Mouse (Mus musculus) kidney, embryonic 16.5 days (tissue): ENCODE measurements around the gene AC124108.1. TPM values are rescaled to one million over a fixed set of nuclear protein-coding genes. Genes with fewer than 3 reads are reported as not detected.
"Not testable (repeated sequence)": the region's sequence is repeated elsewhere in the genome, so short reads cannot be mapped to it uniquely, and the experiment has no call there.

ENCODE experiments used
- ATAC-seq: fragments of 200-750 bp; cut with Nextera tagmentation; 2 replicates; pipeline ENCODE4 v1.8.0; 2017; ENCODE audit warnings: moderate TSS enrichment; ENCODE audit not compliant: low FRiP score, low TSS enrichment
- H3K27ac ChIP-seq: fragments of 300-500 bp; sonication (generic); 2 replicates; pipeline ENCODE4 v1.5.1; 2014; ENCODE audit warnings: low read length
- H3K27me3 ChIP-seq: fragments of 300-500 bp; sonication (generic); 2 replicates; pipeline ENCODE4 v1.6.1; 2014; ENCODE audit warnings: low read length, control low read depth, mixed read lengths; ENCODE audit not compliant: insufficient read depth
- H3K36me3 ChIP-seq: fragments of 300-500 bp; sonication (generic); 2 replicates; pipeline ENCODE4 v1.6.1; 2014; ENCODE audit warnings: low read length, control low read depth, mixed read lengths; ENCODE audit not compliant: insufficient read depth
- H3K4me1 ChIP-seq: fragments of 300-500 bp; sonication (generic); 2 replicates; pipeline ENCODE4 v1.6.1; 2014; ENCODE audit warnings: low read length, control low read depth, mixed read lengths; ENCODE audit not compliant: insufficient read depth
- H3K4me2 ChIP-seq: fragments of 300-500 bp; sonication (generic); replicated peaks from 2 replicates; pipeline ENCODE4 v1.6.1; 2014; ENCODE audit warnings: low read depth, low read length
- H3K4me3 ChIP-seq: fragments of 300-500 bp; sonication (generic); 2 replicates; pipeline ENCODE4 v1.5.1; 2014; ENCODE audit warnings: mild to moderate bottlenecking, low read length
- H3K9ac ChIP-seq: fragments of 300-500 bp; sonication (generic); replicated peaks from 2 replicates; pipeline ENCODE4 v1.6.1; 2014; ENCODE audit warnings: low read length
- H3K9me3 ChIP-seq: fragments of 300-500 bp; sonication (generic); 2 replicates; pipeline ENCODE4 v1.6.1; 2016; ENCODE audit warnings: low read length, control low read depth
- WGBS: fragments of 180-500 bp; shearing (Covaris S2); extraction: QIAGEN DNeasy Blood & Tissue Kit; methylation state at CpG from one replicate; pipeline ENCODE4 v1.1.7; 2014; 5-methylcytosine and 5-hydroxymethylcytosine counted together
- polyA plus RNA-seq: library from polyadenylated mRNA; unstranded; fragments of >200 nt; fragmentation: Nextera tagmentation; extraction: Ambion mirVana; gene quantifications from 2 replicates; pipeline ENCODE4 v1.2.1, GENCODE M21; 2015

Gene AC124108.1
- polyA plus RNA-seq, 1 experiment from 2014 or later = 0.10 TPM

- ATAC-seq = no peak
- no peak overlapping the region for H3K4me2 ChIP-seq
- H3K27me3 ChIP-seq = peaks cover 25% of the 10 kb centered on the region
- no peak overlapping the region for H3K9ac ChIP-seq
- no peaks in the 10 kb centered on the region for H3K9me3 ChIP-seq
- 0 out of 2 replicates have a peak, but pooled peaks cover 9% of the 10 kb centered on the region for H3K4me1 ChIP-seq
- no peak overlapping the region for H3K27ac ChIP-seq
- no peaks in the 10 kb centered on the region for H3K36me3 ChIP-seq
- 60% methylated on average over 7 of the region's 7 CpGs for WGBS
- no peak overlapping the region for H3K4me3 ChIP-seq
Measured at GRCm38 (mm10) chr1:132161211-132161880, 29.9 kb upstream of the AC124108.1 start.

GRCm38 (mm10) chr1:132162618-132163017, 28.6 kb upstream of the AC124108.1 start:
- not testable (repeated sequence) for ATAC-seq, H3K4me3 ChIP-seq, H3K4me1 ChIP-seq, H3K9ac ChIP-seq, H3K27ac ChIP-seq, H3K4me2 ChIP-seq, H3K9me3 ChIP-seq, H3K36me3 ChIP-seq
- 57% methylated on average over 9 of the region's 9 CpGs for WGBS
- H3K27me3 ChIP-seq = peaks cover 25% of the 10 kb centered on the region

- peaks cover 9% of the 10 kb centered on the region; the same call in 1 of the 2 replicates for H3K27me3 ChIP-seq
- ATAC-seq = no peak
- WGBS = 13% methylated on average over 13 of the region's 13 CpGs
Measured at GRCm38 (mm10) chr1:132164780-132165518, 26.3 kb upstream of the AC124108.1 start.

GRCm38 (mm10) chr1:132165859-132166258, 25.4 kb upstream of the AC124108.1 start:
- Histone ChIP-seq H3K4me2 (no peak overlapping the region), H3K9me3 (no peaks in the 10 kb centered on the region), H3K27ac (no peak overlapping the region), H3K4me3 (no peak overlapping the region), H3K9ac (no peak overlapping the region), H3K36me3 (no peaks in the 10 kb centered on the region), H3K4me1 (peaks cover 10% of the 10 kb centered on the region; the same call in 1 of the 2 replicates), H3K27me3 (peaks cover 5% of the 10 kb centered on the region; the same call in 1 of the 2 replicates)
- no peak for ATAC-seq
- 69% methylated on average over 3 of the region's 3 CpGs for WGBS

More at GRCm38 (mm10) chr1:132164780-132165518, 26.3 kb upstream of the AC124108.1 start:
- Histone ChIP-seq H3K36me3 (no peaks in the 10 kb centered on the region), H3K27ac (no peak overlapping the region), H3K9me3 (no peaks in the 10 kb centered on the region), H3K9ac (no peak overlapping the region), H3K4me2 (no peak overlapping the region), H3K4me1 (peaks cover 6% of the 10 kb centered on the region; the same call in 1 of the 2 replicates), H3K4me3 (no peak overlapping the region)

GRCm38 (mm10) chr1:132168115-132168767, 23.0 kb upstream of the AC124108.1 start:
- WGBS = 6% methylated on average over 12 of the region's 12 CpGs
- ATAC-seq = peak; percentile 39; the same call in 1 of the 2 replicates
- 0 out of 2 replicates have a peak overlapping the region, but pooled peaks have one; percentile 43 for H3K9ac ChIP-seq

GRCm38 (mm10) chr1:132170698-132171097, 20.6 kb upstream of the AC124108.1 start:
- Histone ChIP-seq H3K4me1 (peaks cover 14% of the 10 kb centered on the region), H3K36me3 (no peaks in the 10 kb centered on the region), H3K4me3 (no peak overlapping the region), H3K4me2 (no peak overlapping the region), H3K27me3 (no peaks in the 10 kb centered on the region; the same call in 1 of the 2 replicates), H3K9ac (no peak overlapping the region), H3K9me3 (no peaks in the 10 kb centered on the region), H3K27ac (no peak overlapping the region)
- ATAC-seq = no peak
- WGBS = 47% methylated on average over 6 of the region's 6 CpGs

More at GRCm38 (mm10) chr1:132168115-132168767, 23.0 kb upstream of the AC124108.1 start:
- peak overlapping the region; percentile 41 for H3K4me2 ChIP-seq
- H3K27ac ChIP-seq = no peak overlapping the region
- peak overlapping the region; percentile 3; the same call in 1 of the 2 replicates for H3K4me3 ChIP-seq
- no peaks in the 10 kb centered on the region for H3K9me3 ChIP-seq
- H3K4me1 ChIP-seq = peaks cover 14% of the 10 kb centered on the region
- peaks cover 5% of the 10 kb centered on the region; the same call in 1 of the 2 replicates for H3K27me3 ChIP-seq
- no peaks in the 10 kb centered on the region for H3K36me3 ChIP-seq

GRCm38 (mm10) chr1:132171619-132172018, 19.6 kb upstream of the AC124108.1 start:
- Histone ChIP-seq H3K27me3 (no peaks in the 10 kb centered on the region; the same call in 1 of the 2 replicates), H3K4me2 (no peak overlapping the region), H3K9me3 (no peaks in the 10 kb centered on the region), H3K27ac (no peak overlapping the region), H3K4me1 (peaks cover 14% of the 10 kb centered on the region), H3K36me3 (no peaks in the 10 kb centered on the region), H3K4me3 (no peak overlapping the region), H3K9ac (no peak overlapping the region; the same call in 1 of the 2 replicates)
- 4% methylated on average over 2 of the region's 2 CpGs for WGBS
- no peak for ATAC-seq

GRCm38 (mm10) chr1:132186303-132186702, 5.0 kb upstream of the AC124108.1 start:
- no peak overlapping the region for H3K4me2 ChIP-seq
- no peak overlapping the region for H3K9ac ChIP-seq
- no peak for ATAC-seq
- no peak overlapping the region for H3K4me3 ChIP-seq
- H3K36me3 ChIP-seq = no peaks in the 10 kb centered on the region
- WGBS = 83% methylated on average over 4 of the region's 4 CpGs
- H3K4me1 ChIP-seq = peaks cover 15% of the 10 kb centered on the region
- no peaks in the 10 kb centered on the region for H3K9me3 ChIP-seq
- peaks cover 44% of the 10 kb centered on the region for H3K27me3 ChIP-seq
- no peak overlapping the region for H3K27ac ChIP-seq

GRCm38 (mm10) chr1:132188442-132189066, 2.7 kb upstream of the AC124108.1 start:
- no peak for ATAC-seq
- Histone ChIP-seq H3K4me3 (no peak overlapping the region), H3K9me3 (no peaks in the 10 kb centered on the region), H3K27me3 (peaks cover 65% of the 10 kb centered on the region), H3K36me3 (no peaks in the 10 kb centered on the region), H3K27ac (no peak overlapping the region), H3K4me2 (no peak overlapping the region), H3K4me1 (peaks cover 26% of the 10 kb centered on the region), H3K9ac (no peak overlapping the region)
- 38% methylated on average over 9 of the region's 9 CpGs for WGBS
